14 mouse cellular contexts compared by ENCODE assay signal in genomic region chr13:120063439-120064089, GRCm38 (mm10). TPM values are rescaled to one million over a fixed set of nuclear protein-coding genes. Genes with fewer than 3 reads are reported as not detected.
DNase-seq lines count a peak whose midpoint lies in the region; ATAC-seq and TF ChIP-seq lines count a peak whose summit lies in the region.
"Not testable (repeated sequence)": the region's sequence is repeated elsewhere in the genome, so short reads cannot be mapped to it uniquely, and the experiment has no call there.
"Had no signal": no experiment of that assay in that cellular context is flagged by ENCODE, and none has a peak within 500 bp of the region (broad histone marks: within the 10 kb centered on the region; RNA-seq: fewer than 3 reads in every experiment).

No protein-coding gene starts in this region.

- H3K4me2 ChIP-seq in embryonic facial prominence, embryonic 14.5 days (ENCODE audit: low read depth, low read length); hindbrain, embryonic 14.5 days (replicated peaks); kidney, embryonic 15.5 days; liver, postnatal 0 days (ENCODE audit: low read depth, low read length); midbrain, embryonic 11.5 days; neural tube, embryonic 11.5 days (ENCODE audit: low read depth): not testable (repeated sequence)

- H3K9me3 ChIP-seq in embryonic facial prominence, embryonic 14.5 days (ENCODE audit: control insufficient read depth, low read length); hindbrain, embryonic 14.5 days (ENCODE audit: control insufficient read depth, low read length); kidney, embryonic 15.5 days (replicated peaks); liver, postnatal 0 days (ENCODE audit: low read length); midbrain, embryonic 11.5 days (ENCODE audit: control insufficient read depth, low read length); neural tube, embryonic 11.5 days (ENCODE audit: control insufficient read depth, low read length): not testable (repeated sequence)

- not testable (repeated sequence) for H3K27ac ChIP-seq in embryonic facial prominence, embryonic 14.5 days (replicated peaks; ENCODE audit: low read depth, low read length); hindbrain, embryonic 14.5 days; kidney, embryonic 15.5 days; liver, postnatal 0 days (ENCODE audit: low read depth); midbrain, embryonic 11.5 days (ENCODE audit: low read depth, low read length); neural tube, embryonic 11.5 days (ENCODE audit: low read depth, low read length)

- not testable (repeated sequence) for TF ChIP-seq EP300 in liver, postnatal 0 days (IDR thresholded peaks at IDR 0.05; ENCODE audit: low read depth)

- not testable (repeated sequence) for H3K36me3 ChIP-seq in embryonic facial prominence, embryonic 14.5 days (ENCODE audit: control insufficient read depth, insufficient read depth, low read length); hindbrain, embryonic 14.5 days (replicated peaks; ENCODE audit: control insufficient read depth, insufficient read depth); kidney, embryonic 15.5 days; liver, postnatal 0 days (replicated peaks; ENCODE audit: insufficient read depth, low read length); midbrain, embryonic 11.5 days (ENCODE audit: control insufficient read depth, insufficient read depth, low read length); neural tube, embryonic 11.5 days (ENCODE audit: control insufficient read depth, insufficient read depth, low read length)

- not testable (repeated sequence) for H3K4me3 ChIP-seq in embryonic facial prominence, embryonic 14.5 days (ENCODE audit: low read depth, low read length); hindbrain, embryonic 14.5 days (replicated peaks; ENCODE audit: low read length); kidney, embryonic 15.5 days (replicated peaks); liver, postnatal 0 days (ENCODE audit: low read depth, low read length); midbrain, embryonic 11.5 days (ENCODE audit: low read depth, low read length); neural tube, embryonic 11.5 days (ENCODE audit: low read depth, low read length)

- no CpG with 5 or more reads among the region's 22 CpGs for WGBS in embryonic facial prominence, embryonic 14.5 days
- whole genome bisulfite sequencing in hindbrain, embryonic 14.5 days: no CpG with 5 or more reads among the region's 22 CpGs
- no CpG with 5 or more reads among the region's 22 CpGs for WGBS in kidney, embryonic 15.5 days
- WGBS in liver, postnatal 0 days (ENCODE audit: insufficient replicate concordance): no CpG with 5 or more reads among the region's 22 CpGs
- no CpG with 5 or more reads among the region's 22 CpGs for WGBS in midbrain, embryonic 11.5 days
- WGBS in neural tube, embryonic 11.5 days: no CpG with 5 or more reads among the region's 22 CpGs

- H3K27me3 ChIP-seq in embryonic facial prominence, embryonic 14.5 days (replicated peaks; ENCODE audit: control insufficient read depth, insufficient read depth, low read length); hindbrain, embryonic 14.5 days (ENCODE audit: control insufficient read depth, insufficient read depth, low read length); kidney, embryonic 15.5 days; liver, postnatal 0 days (ENCODE audit: insufficient read depth, low read length); midbrain, embryonic 11.5 days (ENCODE audit: control insufficient read depth, insufficient read depth, low read length); neural tube, embryonic 11.5 days (ENCODE audit: control insufficient read depth, insufficient read depth, low read length): not testable (repeated sequence)

- DNase-seq in embryonic facial prominence, embryonic 14.5 days (ENCODE audit: low spot score); hindbrain, embryonic 14.5 days (ENCODE audit: low spot score); liver, postnatal 0 days; midbrain, embryonic 11.5 days (ENCODE audit: low spot score, missing footprints); neural tube, embryonic 11.5 days (ENCODE audit: low spot score): not testable (repeated sequence)

- TF ChIP-seq CTCF in liver, postnatal 0 days (IDR thresholded peaks at IDR 0.05; ENCODE audit: low read depth): not testable (repeated sequence)

- H3K4me1 ChIP-seq in embryonic facial prominence, embryonic 14.5 days (ENCODE audit: control insufficient read depth, insufficient read depth, low read length); hindbrain, embryonic 14.5 days (replicated peaks; ENCODE audit: control insufficient read depth, insufficient read depth, low read length); kidney, embryonic 15.5 days; liver, postnatal 0 days (ENCODE audit: insufficient read depth); midbrain, embryonic 11.5 days (ENCODE audit: control insufficient read depth, insufficient read depth, low read length); neural tube, embryonic 11.5 days (ENCODE audit: control insufficient read depth, insufficient read depth, low read length): not testable (repeated sequence)

- ATAC-seq in embryonic facial prominence, embryonic 14.5 days (ENCODE audit: low read depth): peak; percentile 85; the same call in 1 of the 2 replicates
- ATAC-seq in frontal cortex, adult (ENCODE audit: low TSS enrichment): peak; percentile 78
- peak; percentile 77; the same call in 1 of the 2 replicates for ATAC-seq in hindbrain, embryonic 14.5 days (ENCODE audit: low FRiP score)
- ATAC-seq in kidney, embryonic 15.5 days (replicated peaks; ENCODE audit: low FRiP score): peak; percentile 89
- peak; percentile 56 for ATAC-seq in liver, postnatal 0 days
- peak; percentile 97 for ATAC-seq in midbrain, embryonic 11.5 days (ENCODE audit: low FRiP score)
- ATAC-seq in neural tube, embryonic 11.5 days (ENCODE audit: insufficient read depth, low FRiP score, low TSS enrichment): peak; percentile 92

- H3K9ac ChIP-seq in embryonic facial prominence, embryonic 14.5 days (ENCODE audit: low read depth, low read length); hindbrain, embryonic 14.5 days; kidney, embryonic 15.5 days; liver, postnatal 0 days (replicated peaks); midbrain, embryonic 11.5 days (ENCODE audit: low read length); neural tube, embryonic 11.5 days (ENCODE audit: low read length): not testable (repeated sequence)

RNA-seq across cellular contexts. Expression of gene Gm21188, which starts 11.6 kb away (rescaled TPM):
- 0.13 and 0.22 TPM in 2 replicates for polyA plus RNA-seq in embryonic facial prominence, embryonic 14.5 days (2014; fragmentation: Nextera tagmentation; extraction: Ambion mirVana)
- polyA plus RNA-seq in hindbrain, embryonic 14.5 days (2014; fragmentation: Nextera tagmentation; extraction: Ambion mirVana): not detected in 2 replicates
- 0.12 TPM in 1 of 2 replicates, not detected in the other for polyA plus RNA-seq in kidney, embryonic 15.5 days (2015; fragmentation: Nextera tagmentation; extraction: Ambion mirVana)
- polyA plus RNA-seq in liver, postnatal 0 days (2015; fragmentation: Nextera tagmentation; extraction: Ambion mirVana): 1.0 and 1.3 TPM in 2 replicates
- not detected in 2 replicates for polyA plus RNA-seq in midbrain, embryonic 11.5 days (2014; fragmentation: Nextera tagmentation; extraction: Ambion mirVana)
- not detected in 2 replicates for polyA plus RNA-seq in neural tube, embryonic 11.5 days (2014; fragmentation: Nextera tagmentation; extraction: Ambion mirVana)
- polyA plus RNA-seq: brain, embryonic 14.5 days; erythroblast, embryonic 14.5 days; intestine, postnatal 0 days; limb, embryonic 10.5 days; myocyte had no signal

RNA-seq across cellular contexts. Expression of gene Gm36079, which starts 36.8 kb away (rescaled TPM):
- not detected in 2 replicates for polyA plus RNA-seq in embryonic facial prominence, embryonic 14.5 days (2014; fragmentation: Nextera tagmentation; extraction: Ambion mirVana)
- not detected in 2 replicates for polyA plus RNA-seq in hindbrain, embryonic 14.5 days (2014; fragmentation: Nextera tagmentation; extraction: Ambion mirVana)
- not detected in 2 replicates for polyA plus RNA-seq in kidney, embryonic 15.5 days (2015; fragmentation: Nextera tagmentation; extraction: Ambion mirVana)
- polyA plus RNA-seq in liver, postnatal 0 days (2015; fragmentation: Nextera tagmentation; extraction: Ambion mirVana): not detected in 2 replicates
- not detected in 2 replicates for polyA plus RNA-seq in midbrain, embryonic 11.5 days (2014; fragmentation: Nextera tagmentation; extraction: Ambion mirVana)
- polyA plus RNA-seq in neural tube, embryonic 11.5 days (2014; fragmentation: Nextera tagmentation; extraction: Ambion mirVana): not detected in 2 replicates
- polyA plus RNA-seq: brain, embryonic 14.5 days; erythroblast, embryonic 14.5 days; intestine, postnatal 0 days; limb, embryonic 10.5 days; myocyte; stomach, embryonic 16.5 days; thymus, postnatal 0 days had no signal
